ENCODE assay signal across 16 mouse cellular contexts in genomic region chr9:96369654-96370384, GRCm38 (mm10). TPM values are rescaled to one million over a fixed set of nuclear protein-coding genes. Genes with fewer than 3 reads are reported as not detected.
DNase-seq lines count a peak whose midpoint lies in the region; ATAC-seq and TF ChIP-seq lines count a peak whose summit lies in the region.
"Had no signal": no experiment of that assay in that cellular context is flagged by ENCODE, and none has a peak within 500 bp of the region (broad histone marks: within the 10 kb centered on the region; RNA-seq: fewer than 3 reads in every experiment).

No protein-coding gene starts in this region.

- no peak for TF ChIP-seq POLR2A in heart, adult 2 months (IDR thresholded peaks at IDR 0.05; ENCODE audit: insufficient read depth, low read depth, low read length)

- peaks cover 2% of the 10 kb centered on the region; the same call in 1 of the 2 replicates for H3K9me3 ChIP-seq in heart, embryonic 16.5 days (replicated peaks; ENCODE audit: control insufficient read depth, low read length)
- H3K9me3 ChIP-seq: forebrain, embryonic 12.5 days; heart, embryonic 13.5 days; hindbrain, embryonic 10.5 days had no signal

- H3K27me3 ChIP-seq in heart, embryonic 16.5 days (ENCODE audit: control insufficient read depth, insufficient read depth, low read length): no peaks in the 10 kb centered on the region
- no peaks in the 10 kb centered on the region for H3K27me3 ChIP-seq in heart, adult 2 months (ENCODE audit: control insufficient read depth, insufficient read depth, low read length)
- H3K27me3 ChIP-seq: forebrain, embryonic 12.5 days; heart, embryonic 13.5 days had no signal

- no peaks in the 10 kb centered on the region for H3K36me3 ChIP-seq in heart, embryonic 16.5 days (ENCODE audit: control insufficient read depth, insufficient read depth)
- H3K36me3 ChIP-seq in heart, adult 2 months (ENCODE audit: control insufficient read depth, insufficient read depth, low read length): no peaks in the 10 kb centered on the region
- H3K36me3 ChIP-seq: forebrain, embryonic 12.5 days; heart, embryonic 13.5 days; hindbrain, embryonic 10.5 days had no signal

- no peak for DNase-seq in heart, adult 2 months
- peak; percentile 36 for DNase-seq in CD4-positive helper T cell, adult 2 months (ENCODE audit: low read depth, low spot score)
- DNase-seq in right cerebral cortex, postnatal 36 days (ENCODE audit: low spot score in 2 of 2): no peak
- DNase-seq in cerebellum, postnatal 4 days (ENCODE audit: low spot score in 2 of 2): no peak
- DNase-seq in lung, adult 18-20 months: no peak
- DNase-seq: cerebellum, adult 9-10 months; kidney, adult 9 months; lung, postnatal 14 days; right cerebral cortex, postnatal 4 days had no signal

- intact Hi-C loops in heart, adult 2 months (cut with DNase I): no loop called here

- no peak for TF ChIP-seq EP300 in heart, adult 2 months (IDR thresholded peaks at IDR 0.05; ENCODE audit: insufficient read depth, low read depth, low read length)

- no peak overlapping the region for H3K9ac ChIP-seq in heart, embryonic 16.5 days (ENCODE audit: low read length)
- H3K9ac ChIP-seq in heart, adult 2 months (ENCODE audit: low read depth, low read length): no peak overlapping the region
- H3K9ac ChIP-seq: forebrain, embryonic 12.5 days; heart, embryonic 13.5 days had no signal

- 0 out of 2 replicates have a peak overlapping the region, but pooled peaks have one; percentile 23 for H3K27ac ChIP-seq in heart, embryonic 16.5 days (ENCODE audit: low read length)
- no peak overlapping the region for H3K27ac ChIP-seq in heart, adult 2 months
- H3K27ac ChIP-seq: forebrain, embryonic 12.5 days; heart, embryonic 13.5 days; hindbrain, embryonic 10.5 days had no signal

- no peak overlapping the region for H3K4me2 ChIP-seq in heart, embryonic 16.5 days (ENCODE audit: low read depth, low read length)
- H3K4me2 ChIP-seq: forebrain, embryonic 12.5 days; heart, embryonic 13.5 days; midbrain, embryonic 11.5 days had no signal

- H3K4me3 ChIP-seq in heart, embryonic 16.5 days (ENCODE audit: low read length): no peak overlapping the region
- no peak overlapping the region for H3K4me3 ChIP-seq in heart, adult 2 months
- H3K4me3 ChIP-seq: forebrain, embryonic 12.5 days; heart, embryonic 13.5 days; hindbrain, embryonic 10.5 days had no signal

- TF ChIP-seq CTCF in heart, adult 2 months (IDR thresholded peaks at IDR 0.05): no peak

- H3K4me1 ChIP-seq in heart, embryonic 16.5 days (ENCODE audit: control insufficient read depth, insufficient read depth, low read length): peaks cover 2% of the 10 kb centered on the region; the same call in 1 of the 2 replicates
- peaks cover 1% of the 10 kb centered on the region; the same call in 1 of the 2 replicates for H3K4me1 ChIP-seq in heart, adult 2 months (ENCODE audit: control insufficient read depth, insufficient read depth, low read length)
- H3K4me1 ChIP-seq: forebrain, embryonic 12.5 days had no signal

- ATAC-seq in heart, embryonic 16.5 days (replicated peaks; ENCODE audit: extremely low read depth, insufficient read depth, low FRiP score): no peak
- peak; percentile 73 for ATAC-seq in granulocyte monocyte progenitor cell, adult 5-6 weeks (replicated peaks; ENCODE audit: poor library complexity, severe bottlenecking)
- ATAC-seq in megakaryocyte, adult 5-6 weeks (ENCODE audit: poor library complexity, severe bottlenecking): peak; percentile 44

- 32% methylated on average over 5 of the region's 5 CpGs for WGBS in heart, embryonic 16.5 days
- 37% methylated on average over 5 of the region's 5 CpGs for WGBS in heart, adult 2 months

- no peaks in the 10 kb centered on the region for H3K79me2 ChIP-seq in heart, adult 2 months (replicated peaks; ENCODE audit: control insufficient read depth, insufficient read depth, low read length)

RNA-seq across cellular contexts. Expression of gene Atp1b3, which starts 5.6 kb away (rescaled TPM):
- polyA plus RNA-seq in heart, embryonic 16.5 days (2015; fragmentation: Nextera tagmentation; extraction: Ambion mirVana): 125 and 136 TPM in 2 replicates
- total RNA-seq in heart, adult 2 months (2021): 10 to 100 TPM; 55.5 to 56.9 TPM
- 36.5 and 42.8 TPM in 2 replicates for polyA plus RNA-seq in heart, adult 2 months (2012; rRNA removed)
- 124 and 164 TPM in 2 replicates for total RNA-seq in granulocyte monocyte progenitor cell, adult 5-6 weeks (2014; fragmentation: Nextera tagmentation)
- 125 and 147 TPM in 2 replicates for total RNA-seq in granulocyte monocyte progenitor cell, adult 5-6 weeks (2017)
- 226 and 247 TPM in 2 replicates for total RNA-seq in megakaryocyte, adult 5-6 weeks (2015)
- total RNA-seq in megakaryocyte, adult 5-6 weeks (2017): 120 and 135 TPM in 2 replicates
